In genomic region chr4:97757207-97757977, GRCm38 (mm10) we compare ENCODE assay signal across 7 mouse cellular contexts. TPM values are rescaled to one million over a fixed set of nuclear protein-coding genes. Genes with fewer than 3 reads are reported as not detected.
DNase-seq lines count a peak whose midpoint lies in the region; ATAC-seq lines count a peak whose summit lies in the region.

No protein-coding gene starts in this region.

- WGBS in hindbrain, embryonic 16.5 days, result under 1% methylated on average over 38 of the region's 38 CpGs

- H3K4me1 ChIP-seq in hindbrain, embryonic 16.5 days (ENCODE audit: control insufficient read depth, insufficient read depth, low read depth, low read length), result peaks cover 8% of the 10 kb centered on the region

- intact Hi-C loops in left cerebral cortex, postnatal 14 days (cut with DNase I), result loop anchor here (10.0 kb wide), 1 partner anchor 247 kb away; no protein-coding TSS in a partner anchor

- peak overlapping the region; percentile 81 for H3K27ac ChIP-seq in hindbrain, embryonic 16.5 days (ENCODE audit: low read depth, low read length)

- peak overlapping the region; percentile 85 for H3K4me2 ChIP-seq in hindbrain, embryonic 16.5 days (ENCODE audit: low read length)

- H3K9ac ChIP-seq in hindbrain, embryonic 16.5 days (ENCODE audit: low read depth, low read length), result peak overlapping the region; percentile 72

- ATAC-seq in hindbrain, embryonic 16.5 days, result peak; percentile 87
- peak; percentile 83 for ATAC-seq in megakaryocyte, adult 5-6 weeks (ENCODE audit: poor library complexity, severe bottlenecking)

- H3K4me3 ChIP-seq in hindbrain, embryonic 16.5 days (ENCODE audit: low read length), result peak overlapping the region; percentile 54

- no peaks in the 10 kb centered on the region for H3K36me3 ChIP-seq in hindbrain, embryonic 16.5 days (ENCODE audit: control insufficient read depth, insufficient read depth, low read length)

- peak; percentile 86 for DNase-seq in adrenal gland, postnatal 14 days
- peak; percentile 86 for DNase-seq in embryo, embryonic 10 days (ENCODE audit: low spot score)
- DNase-seq in gastrocnemius, postnatal 10 days, result peak; percentile 70
- DNase-seq in left cerebral cortex, postnatal 14 days (ENCODE audit: low spot score in 2 of 2), result peak; percentile 63 to 75
- peak; percentile 70 for DNase-seq in right cerebral cortex, postnatal 25 days

- no peaks in the 10 kb centered on the region for H3K9me3 ChIP-seq in hindbrain, embryonic 16.5 days (ENCODE audit: control insufficient read depth, low read length)

- H3K27me3 ChIP-seq in hindbrain, embryonic 16.5 days (replicated peaks; ENCODE audit: control insufficient read depth, insufficient read depth, low read length), result peaks cover 8% of the 10 kb centered on the region

RNA-seq across cellular contexts. Expression of gene Nfia, which starts 15.1 kb away (rescaled TPM):
- total RNA-seq in adrenal gland, postnatal 14 days (2021), result 201 and 226 TPM in 2 replicates
- 100 to 1,000 TPM; 111 to 124 TPM for total RNA-seq in gastrocnemius, postnatal 10 days (2021)
- polyA plus RNA-seq in hindbrain, embryonic 16.5 days (2015; fragmentation: Nextera tagmentation; extraction: Ambion mirVana), result 38.4 and 43.4 TPM in 2 replicates
- total RNA-seq in left cerebral cortex, postnatal 14 days (2021), result 10 to 100 TPM; 67.1 to 75.4 TPM
- total RNA-seq in megakaryocyte, adult 5-6 weeks (2015), result 17.8 TPM in 2 replicates
- 3.6 and 4.6 TPM in 2 replicates for total RNA-seq in megakaryocyte, adult 5-6 weeks (2017)

RNA-seq across cellular contexts. Expression of gene E130114P18Rik, which starts 20.5 kb away (rescaled TPM):
- not detected in 2 replicates for total RNA-seq in adrenal gland, postnatal 14 days (2021)
- 1 to 10 TPM; 1.4 TPM for total RNA-seq in gastrocnemius, postnatal 10 days (2021)
- polyA plus RNA-seq in hindbrain, embryonic 16.5 days (2015; fragmentation: Nextera tagmentation; extraction: Ambion mirVana), result 20.9 and 21.5 TPM in 2 replicates
- total RNA-seq in left cerebral cortex, postnatal 14 days (2021), result 1 to 10 TPM; 6.6 to 6.9 TPM
- total RNA-seq in megakaryocyte, adult 5-6 weeks (2015), result not detected in 2 replicates
- not detected in 2 replicates for total RNA-seq in megakaryocyte, adult 5-6 weeks (2017)

Comparison
In these comparisons a context has a peak if more than half of its experiments do, and no peak if none do; other contexts are left out.
1. Peak in every context shown above with its lines: DNase-seq, ATAC-seq, H3K4me3 ChIP-seq and H3K27ac ChIP-seq.